Mouse (Mus musculus): ENCODE measurements around the gene Adgra1. TPM values are rescaled to one million over a fixed set of nuclear protein-coding genes. Genes with fewer than 3 reads are reported as not detected.

Adgra1 gene
- polyA plus RNA-seq, 1 experiment from 2014 or later = 14.4 TPM

- peaks cover 6% of the 10 kb centered on the region; the same call in 1 of the 2 replicates for H3K4me1 ChIP-seq (replicated peaks; ENCODE audit: control insufficient read depth, insufficient read depth, low read length)
- H3K9ac ChIP-seq (ENCODE audit: low read depth, low read length) = no peak overlapping the region
- H3K27ac ChIP-seq (ENCODE audit: low read depth, low read length) = no peak overlapping the region
- H3K9me3 ChIP-seq (ENCODE audit: control insufficient read depth, low read length) = no peaks in the 10 kb centered on the region
- H3K4me3 ChIP-seq (ENCODE audit: low read depth, low read length) = no peak overlapping the region
- ATAC-seq (ENCODE audit: low FRiP score) = no peak
- no peak overlapping the region for H3K4me2 ChIP-seq (replicated peaks; ENCODE audit: low read depth, low read length)
- 76% methylated on average over 6 of the region's 6 CpGs for WGBS
- no peaks in the 10 kb centered on the region for H3K36me3 ChIP-seq (ENCODE audit: control insufficient read depth, insufficient read depth, low read length)
- DNase-seq (ENCODE audit: low spot score) = no peak
- no peaks in the 10 kb centered on the region for H3K27me3 ChIP-seq (ENCODE audit: control insufficient read depth, insufficient read depth, low read length)
Observed at GRCm38 (mm10) chr7:139810036-139810435, 23.9 kb upstream of the Adgra1 start.

GRCm38 (mm10) chr7:139811706-139812105 is 22.3 kb upstream of the Adgra1 start:
- H3K27ac ChIP-seq (ENCODE audit: low read depth, low read length) = no peak overlapping the region
- no peaks in the 10 kb centered on the region for H3K4me1 ChIP-seq (replicated peaks; ENCODE audit: control insufficient read depth, insufficient read depth, low read length)
- H3K27me3 ChIP-seq (ENCODE audit: control insufficient read depth, insufficient read depth, low read length) = no peaks in the 10 kb centered on the region
- H3K9me3 ChIP-seq (ENCODE audit: control insufficient read depth, low read length) = no peaks in the 10 kb centered on the region
- no peak overlapping the region for H3K4me2 ChIP-seq (replicated peaks; ENCODE audit: low read depth, low read length)
- H3K9ac ChIP-seq (ENCODE audit: low read depth, low read length) = no peak overlapping the region
- H3K36me3 ChIP-seq (ENCODE audit: control insufficient read depth, insufficient read depth, low read length) = no peaks in the 10 kb centered on the region
- H3K4me3 ChIP-seq (ENCODE audit: low read depth, low read length) = no peak overlapping the region
- WGBS = 94% methylated on average over 7 of the region's 7 CpGs
- ATAC-seq (ENCODE audit: low FRiP score) (no peak), DNase-seq (ENCODE audit: low spot score) (no peak)

- no peak for DNase-seq (ENCODE audit: low spot score)
- no peaks in the 10 kb centered on the region for H3K9me3 ChIP-seq (ENCODE audit: control insufficient read depth, low read length)
- H3K9ac ChIP-seq (ENCODE audit: low read depth, low read length) = no peak overlapping the region
- no peaks in the 10 kb centered on the region for H3K36me3 ChIP-seq (ENCODE audit: control insufficient read depth, insufficient read depth, low read length)
- no peaks in the 10 kb centered on the region for H3K27me3 ChIP-seq (ENCODE audit: control insufficient read depth, insufficient read depth, low read length)
- 85% methylated on average over 6 of the region's 6 CpGs for WGBS
- no peak for ATAC-seq (ENCODE audit: low FRiP score)
- no peak overlapping the region for H3K4me3 ChIP-seq (ENCODE audit: low read depth, low read length)
- no peaks in the 10 kb centered on the region for H3K4me1 ChIP-seq (replicated peaks; ENCODE audit: control insufficient read depth, insufficient read depth, low read length)
- no peak overlapping the region for H3K4me2 ChIP-seq (replicated peaks; ENCODE audit: low read depth, low read length)
- H3K27ac ChIP-seq (ENCODE audit: low read depth, low read length) = no peak overlapping the region
Observed at GRCm38 (mm10) chr7:139813577-139814207, 20.3 kb upstream of the Adgra1 start.

DNA sequence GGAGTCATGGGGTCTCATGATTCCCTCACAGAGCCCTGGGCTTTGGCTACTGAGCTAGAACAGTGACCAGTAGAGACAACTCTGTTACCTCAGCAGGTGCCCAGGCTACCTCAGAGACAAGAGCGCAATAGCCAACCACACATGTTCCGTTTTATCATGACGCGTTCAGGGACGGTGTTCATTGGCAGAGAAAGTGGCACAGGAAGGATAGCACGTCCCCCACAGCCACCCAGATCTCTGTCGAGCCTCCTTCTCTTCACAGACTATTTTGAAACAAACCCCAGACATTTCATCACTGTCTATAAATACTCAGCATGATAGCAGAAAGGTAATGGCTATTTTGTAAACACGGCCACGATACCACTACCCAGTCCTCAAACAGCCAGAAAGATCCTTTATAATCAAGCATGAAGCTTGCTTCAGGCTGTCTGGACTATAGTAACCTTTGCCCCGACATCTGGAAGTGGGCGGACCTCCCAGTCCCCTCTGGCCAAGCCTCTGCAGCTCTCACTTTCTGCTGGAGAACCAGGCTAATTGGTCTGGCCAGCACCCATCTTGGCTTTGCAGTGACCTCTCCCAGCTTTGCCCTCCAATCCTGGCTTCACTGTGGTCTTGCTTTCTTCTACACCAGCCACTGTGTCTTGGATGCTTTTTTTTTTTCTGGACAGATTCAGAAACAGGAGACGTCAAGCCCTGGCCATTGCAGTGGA is 11.5 kb upstream of the Adgra1 start:
- Histone ChIP-seq H3K9me3 (ENCODE audit: control insufficient read depth, low read length) (no peaks in the 10 kb centered on the region), H3K27me3 (ENCODE audit: control insufficient read depth, insufficient read depth, low read length) (no peaks in the 10 kb centered on the region), H3K9ac (ENCODE audit: low read depth, low read length) (no peak overlapping the region), H3K36me3 (ENCODE audit: control insufficient read depth, insufficient read depth, low read length) (no peaks in the 10 kb centered on the region), H3K4me1 (replicated peaks; ENCODE audit: control insufficient read depth, insufficient read depth, low read length) (no peaks in the 10 kb centered on the region), H3K4me2 (replicated peaks; ENCODE audit: low read depth, low read length) (no peak overlapping the region), H3K27ac (ENCODE audit: low read depth, low read length) (no peak overlapping the region), H3K4me3 (ENCODE audit: low read depth, low read length) (no peak overlapping the region)
- DNase-seq (ENCODE audit: low spot score) (no peak), ATAC-seq (ENCODE audit: low FRiP score) (no peak)
- WGBS = 70% methylated on average over 12 of the region's 12 CpGs

- H3K9ac ChIP-seq (ENCODE audit: low read depth, low read length) = no peak overlapping the region
- WGBS = 8% methylated on average over 9 of the region's 9 CpGs
- ATAC-seq (ENCODE audit: low FRiP score) = no peak
Observed at GRCm38 (mm10) chr7:139827687-139828086, 6.3 kb upstream of the Adgra1 start.

GRCm38 (mm10) chr7:139833532-139833931 is 442 bp upstream of the Adgra1 start:
- 0 out of 2 replicates have a peak, but pooled peaks cover 4% of the 10 kb centered on the region for H3K27me3 ChIP-seq (ENCODE audit: control insufficient read depth, insufficient read depth, low read length)
- peaks cover 7% of the 10 kb centered on the region for H3K4me1 ChIP-seq (replicated peaks; ENCODE audit: control insufficient read depth, insufficient read depth, low read length)
- H3K9me3 ChIP-seq (ENCODE audit: control insufficient read depth, low read length) = no peaks in the 10 kb centered on the region
- peak; percentile 31 for DNase-seq (ENCODE audit: low spot score)
- H3K4me2 ChIP-seq (replicated peaks; ENCODE audit: low read depth, low read length) = peak overlapping the region; percentile 53; the same call in 1 of the 2 replicates
- 27% methylated on average over 5 of the region's 5 CpGs for WGBS
- peak overlapping the region; percentile 29; the same call in 1 of the 2 replicates for H3K4me3 ChIP-seq (ENCODE audit: low read depth, low read length)
- no peak for ATAC-seq (ENCODE audit: low FRiP score)
- no peak overlapping the region for H3K9ac ChIP-seq (ENCODE audit: low read depth, low read length)
- peak overlapping the region; percentile 72; the same call in 1 of the 2 replicates for H3K27ac ChIP-seq (ENCODE audit: low read depth, low read length)
- H3K36me3 ChIP-seq (ENCODE audit: control insufficient read depth, insufficient read depth, low read length) = no peaks in the 10 kb centered on the region

More at GRCm38 (mm10) chr7:139827687-139828086, 6.3 kb upstream of the Adgra1 start:
- no peaks in the 10 kb centered on the region for H3K27me3 ChIP-seq (ENCODE audit: control insufficient read depth, insufficient read depth, low read length)
- no peak overlapping the region for H3K4me3 ChIP-seq (ENCODE audit: low read depth, low read length)
- no peaks in the 10 kb centered on the region for H3K9me3 ChIP-seq (ENCODE audit: control insufficient read depth, low read length)
- DNase-seq (ENCODE audit: low spot score) = peak; percentile 41
- H3K36me3 ChIP-seq (ENCODE audit: control insufficient read depth, insufficient read depth, low read length) = no peaks in the 10 kb centered on the region
- H3K4me2 ChIP-seq (replicated peaks; ENCODE audit: low read depth, low read length) = no peak overlapping the region
- peaks cover 4% of the 10 kb centered on the region; the same call in 1 of the 2 replicates for H3K4me1 ChIP-seq (replicated peaks; ENCODE audit: control insufficient read depth, insufficient read depth, low read length)
- no peak overlapping the region for H3K27ac ChIP-seq (ENCODE audit: low read depth, low read length)

GRCm38 (mm10) chr7:139835140-139836131 is 1.5 kb downstream of the Adgra1 start:
- H3K9me3 ChIP-seq (ENCODE audit: control insufficient read depth, low read length) = no peaks in the 10 kb centered on the region
- WGBS = 39% methylated on average over 15 of the region's 15 CpGs
- 0 out of 2 replicates have a peak, but pooled peaks cover 4% of the 10 kb centered on the region for H3K27me3 ChIP-seq (ENCODE audit: control insufficient read depth, insufficient read depth, low read length)
- H3K36me3 ChIP-seq (ENCODE audit: control insufficient read depth, insufficient read depth, low read length) = no peaks in the 10 kb centered on the region
- ATAC-seq (ENCODE audit: low FRiP score) (peak; percentile 81), DNase-seq (ENCODE audit: low spot score) (peak; percentile 85)
- peak overlapping the region; percentile 72 for H3K27ac ChIP-seq (ENCODE audit: low read depth, low read length)
- H3K4me1 ChIP-seq (replicated peaks; ENCODE audit: control insufficient read depth, insufficient read depth, low read length) = peaks cover 4% of the 10 kb centered on the region; the same call in 1 of the 2 replicates
- H3K9ac ChIP-seq (ENCODE audit: low read depth, low read length) = peak overlapping the region; percentile 29
- peak overlapping the region; percentile 53 for H3K4me2 ChIP-seq (replicated peaks; ENCODE audit: low read depth, low read length)
- H3K4me3 ChIP-seq (ENCODE audit: low read depth, low read length) = peak overlapping the region; percentile 29

DNA sequence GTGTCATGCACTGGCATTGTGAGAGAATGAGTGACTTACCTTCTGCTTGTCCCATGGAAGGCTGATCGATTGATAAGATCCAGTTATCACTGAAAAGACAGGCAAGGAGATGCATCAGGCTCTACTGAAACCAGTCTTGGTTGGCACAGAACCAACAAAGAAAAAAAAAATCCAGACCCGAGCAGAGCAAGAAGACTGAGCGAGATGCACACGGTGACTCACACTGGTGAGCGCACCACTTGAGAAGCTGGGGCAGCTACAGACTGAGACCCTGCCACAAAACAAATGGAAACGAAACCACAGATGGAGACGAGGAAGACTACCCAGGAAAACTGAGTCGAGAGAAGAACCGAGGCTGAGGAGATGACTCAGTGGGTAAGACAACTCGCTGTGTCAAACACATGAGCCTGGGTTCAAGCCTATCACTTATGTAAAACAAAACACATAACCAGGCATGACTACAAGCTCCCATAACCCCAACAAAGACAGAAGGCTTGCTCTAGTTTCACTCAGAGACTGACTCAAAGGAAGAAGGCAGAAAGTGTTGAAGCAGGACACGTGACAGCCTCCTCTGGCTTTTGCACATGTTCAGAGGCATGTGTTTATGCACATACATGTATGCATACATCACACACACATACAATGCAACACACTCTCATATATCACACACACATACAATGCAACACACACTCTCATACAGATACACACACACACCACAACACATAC is 6.6 kb downstream of the Adgra1 start:
- Histone ChIP-seq H3K27ac (ENCODE audit: low read depth, low read length) (no peak overlapping the region), H3K27me3 (ENCODE audit: control insufficient read depth, insufficient read depth, low read length) (no peaks in the 10 kb centered on the region), H3K4me2 (replicated peaks; ENCODE audit: low read depth, low read length) (no peak overlapping the region), H3K4me3 (ENCODE audit: low read depth, low read length) (no peak overlapping the region), H3K36me3 (ENCODE audit: control insufficient read depth, insufficient read depth, low read length) (no peaks in the 10 kb centered on the region), H3K9me3 (ENCODE audit: control insufficient read depth, low read length) (no peaks in the 10 kb centered on the region), H3K4me1 (replicated peaks; ENCODE audit: control insufficient read depth, insufficient read depth, low read length) (0 out of 2 replicates have a peak, but pooled peaks cover 4% of the 10 kb centered on the region), H3K9ac (ENCODE audit: low read depth, low read length) (no peak overlapping the region)
- DNase-seq (ENCODE audit: low spot score) (no peak), ATAC-seq (ENCODE audit: low FRiP score) (no peak)
- 90% methylated on average over 11 of the region's 11 CpGs for WGBS

Measured in hindbrain, embryonic 11.5 days (tissue).